Mouse (Mus musculus) spleen, adult 18-20 months (tissue): ENCODE results near the gene Smurf1.

ENCODE experiments used
- DNase-seq, 2 experiments: peaks; one replicate each; pipeline ENCODE4 v3.0.0; 2022; ENCODE audit warnings: mixed read lengths in 2 of 2

The Smurf1 gene

GRCm38 (mm10) chr5:144859284-144859683 lies 106.4 kb downstream of the Smurf1 start:
- DNase-seq = no peak

- no peak for DNase-seq
These were observed 107.1 kb downstream of the Smurf1 start for GRCm38 (mm10) chr5:144858527-144858926.

GRCm38 (mm10) chr5:144855936-144856335 lies 109.7 kb downstream of the Smurf1 start:
- DNase-seq = no peak

GRCm38 (mm10) chr5:144853931-144854330 lies 111.7 kb downstream of the Smurf1 start:
- DNase-seq = no peak

- no peak for DNase-seq
These were observed 113.8 kb downstream of the Smurf1 start for GRCm38 (mm10) chr5:144851820-144852219.

- no peak for DNase-seq
These were observed 115.7 kb downstream of the Smurf1 start for GRCm38 (mm10) chr5:144849932-144850331.

- no peak for DNase-seq
These were observed 116.9 kb downstream of the Smurf1 start for GRCm38 (mm10) chr5:144848735-144849134.

- no peak for DNase-seq
These were observed 120.3 kb downstream of the Smurf1 start for GRCm38 (mm10) chr5:144845352-144845751.

- DNase-seq = no peak
These were observed 129.5 kb downstream of the Smurf1 start for GRCm38 (mm10) chr5:144836100-144836499.

GRCm38 (mm10) chr5:144831840-144832469 lies 133.7 kb downstream of the Smurf1 start:
- no peak for DNase-seq

- DNase-seq = no peak
These were observed 136.0 kb downstream of the Smurf1 start for GRCm38 (mm10) chr5:144829631-144830030.

- no peak for DNase-seq
These were observed 137.1 kb downstream of the Smurf1 start for GRCm38 (mm10) chr5:144828365-144829102.
